Mouse (Mus musculus) midbrain, embryonic 14.5 days (tissue): ENCODE results near the gene Brip1. TPM values are rescaled to one million over a fixed set of nuclear protein-coding genes. Genes with fewer than 3 reads are reported as not detected.

Experiments
- ATAC-seq: fragments of 200-750 bp; cut with Nextera tagmentation; 2 replicates; pipeline ENCODE4 v1.8.0; 2017; ENCODE audit warnings: moderate number of reproducible peaks, moderate library complexity; ENCODE audit not compliant: low FRiP score, low TSS enrichment
- DNase-seq: peaks from one replicate; pipeline ENCODE4 v3.0.0-alpha.2; 2015
- H3K27ac ChIP-seq: fragments of 300-500 bp; sonication (generic); replicated peaks from 2 replicates; pipeline ENCODE4 v1.5.1; 2014; ENCODE audit warnings: mild to moderate bottlenecking, low read depth, low read length, moderate library complexity
- H3K27me3 ChIP-seq: fragments of 300-500 bp; sonication (generic); 2 replicates; pipeline ENCODE4 v1.6.1; 2014; ENCODE audit warnings: low read length, control low read depth, mixed read lengths; ENCODE audit not compliant: control insufficient read depth, insufficient read depth
- H3K36me3 ChIP-seq: fragments of 300-500 bp; sonication (generic); 2 replicates; pipeline ENCODE4 v1.6.1; 2014; ENCODE audit warnings: low read length, control low read depth; ENCODE audit not compliant: control insufficient read depth, insufficient read depth
- H3K4me1 ChIP-seq: fragments of 300-500 bp; sonication (generic); 2 replicates; pipeline ENCODE4 v1.6.1; 2014; ENCODE audit warnings: mild to moderate bottlenecking, antibody characterized with exemption, low read length, control low read depth; ENCODE audit not compliant: control insufficient read depth, insufficient read depth
- H3K4me2 ChIP-seq: fragments of 300-500 bp; sonication (generic); 2 replicates; pipeline ENCODE4 v1.6.1; 2014; ENCODE audit warnings: mild to moderate bottlenecking, low read length, moderate library complexity
- H3K4me3 ChIP-seq: fragments of 300-500 bp; sonication (generic); replicated peaks from 2 replicates; pipeline ENCODE4 v1.5.1; 2014; ENCODE audit warnings: low read depth, low read length
- H3K9ac ChIP-seq: fragments of 300-500 bp; sonication (generic); replicated peaks from 2 replicates; pipeline ENCODE4 v1.6.1; 2014; ENCODE audit warnings: mild to moderate bottlenecking, low read length, moderate library complexity
- H3K9me3 ChIP-seq: fragments of 300-500 bp; sonication (generic); 2 replicates; pipeline ENCODE4 v1.6.1; 2016; ENCODE audit warnings: low read length, control low read depth, mixed read lengths; ENCODE audit not compliant: control insufficient read depth
- WGBS: fragments of 180-500 bp; shearing (Covaris S2); extraction: QIAGEN DNeasy Blood & Tissue Kit; methylation state at CpG from one replicate; pipeline ENCODE4 v1.1.7; 2014; 5-methylcytosine and 5-hydroxymethylcytosine counted together
- polyA plus RNA-seq: library from polyadenylated mRNA; unstranded; fragments of >200 nt; fragmentation: Nextera tagmentation; extraction: Ambion mirVana; gene quantifications from 2 replicates; pipeline ENCODE4 v1.2.1, GENCODE M21; 2014

The Brip1 gene
- polyA plus RNA-seq, 1 experiment from 2014 or later, result 1.8 TPM

DNA sequence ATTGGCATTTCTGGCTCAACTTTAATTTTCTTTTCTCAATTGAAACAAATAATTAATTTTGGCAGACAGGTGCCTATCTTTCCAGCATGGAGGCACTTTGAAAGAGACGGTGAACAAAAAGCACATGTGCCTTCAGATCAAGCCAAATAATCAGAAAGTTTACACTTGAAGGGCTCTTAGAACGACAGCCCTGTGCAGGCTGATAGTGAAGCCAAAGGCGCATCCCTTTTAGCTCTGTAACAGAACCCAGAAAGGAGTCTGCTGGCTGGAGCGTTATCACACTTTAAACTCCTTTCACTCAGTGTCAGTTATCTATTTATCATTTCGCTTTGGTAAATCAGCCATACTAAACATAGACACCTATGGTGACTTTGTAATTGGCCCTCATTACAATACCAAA is 45.4 kb downstream of the Brip1 start:
- no peak for ATAC-seq
- no peak overlapping the region for H3K4me2 ChIP-seq

DNA sequence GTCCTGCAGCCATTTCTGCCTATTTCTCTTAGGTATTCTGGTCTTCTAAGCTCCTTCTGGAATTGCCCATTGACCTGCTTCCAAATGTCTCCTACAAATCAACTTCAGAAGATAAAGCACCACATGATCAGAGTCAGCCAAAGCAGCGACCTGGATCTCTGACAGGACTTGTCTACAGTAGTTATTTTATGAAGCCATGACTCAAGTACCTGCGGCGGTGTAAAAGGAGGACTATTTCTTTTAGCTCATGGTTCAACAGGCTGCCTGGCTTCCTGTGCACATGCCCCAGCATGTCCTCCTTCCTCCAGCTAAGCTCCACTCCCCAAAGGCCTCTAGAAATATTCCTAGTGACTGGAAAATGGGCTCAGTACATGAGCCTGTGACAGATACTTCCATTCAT is 69.7 kb downstream of the Brip1 start:
- Histone ChIP-seq H3K4me2 (no peak overlapping the region), H3K4me1 (no peaks in the 10 kb centered on the region), H3K27ac (no peak overlapping the region), H3K36me3 (no peaks in the 10 kb centered on the region), H3K9ac (no peak overlapping the region), H3K9me3 (no peaks in the 10 kb centered on the region), H3K4me3 (no peak overlapping the region), H3K27me3 (no peaks in the 10 kb centered on the region)
- WGBS, result 96% methylated on average over 3 of the region's 3 CpGs
- DNase-seq (no peak), ATAC-seq (no peak)

More for the DNA sequence above, 45.4 kb downstream of the Brip1 start:
- H3K27ac ChIP-seq, result no peak overlapping the region
- 86% methylated on average over 5 of the region's 5 CpGs for WGBS
- no peaks in the 10 kb centered on the region for H3K9me3 ChIP-seq
- no peaks in the 10 kb centered on the region for H3K4me1 ChIP-seq
- H3K27me3 ChIP-seq, result no peaks in the 10 kb centered on the region
- no peak overlapping the region for H3K4me3 ChIP-seq
- DNase-seq, result no peak
- no peak overlapping the region for H3K9ac ChIP-seq
- no peaks in the 10 kb centered on the region for H3K36me3 ChIP-seq

DNA sequence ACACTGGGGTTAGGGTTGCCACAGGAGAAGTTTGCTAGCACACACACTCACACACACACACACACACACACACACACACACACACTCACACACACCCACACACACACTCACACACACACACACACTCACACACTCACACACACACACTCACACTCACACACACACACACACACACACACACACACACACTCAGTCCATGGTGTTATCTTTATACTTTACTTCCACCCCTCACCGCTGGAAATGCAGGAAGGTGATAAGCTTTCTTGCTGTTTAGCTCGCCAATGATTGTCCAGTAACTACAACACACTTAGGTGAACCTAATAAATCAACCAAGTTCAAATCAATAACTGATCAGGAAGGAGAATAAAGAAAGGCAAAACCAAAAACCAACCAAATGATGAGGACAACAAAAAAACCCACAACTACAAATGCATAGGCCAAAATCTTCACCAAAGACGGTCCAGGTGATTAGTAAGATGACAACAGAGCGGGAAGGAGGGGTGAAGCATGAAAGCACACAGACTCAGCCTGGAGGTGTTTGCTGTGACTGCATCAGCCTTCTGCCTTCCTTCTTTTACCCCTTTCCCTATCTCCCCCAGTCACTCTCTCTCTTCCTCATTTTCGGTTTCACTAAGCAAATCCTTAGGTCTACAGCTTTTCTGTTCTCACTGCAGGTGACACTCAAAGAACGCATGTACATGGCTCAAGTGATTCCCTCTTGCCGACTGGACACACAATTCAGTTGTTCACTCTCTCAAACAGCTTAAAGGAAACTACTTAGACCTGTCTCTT is 83.7 kb downstream of the Brip1 start:
- no peak for ATAC-seq
- no peaks in the 10 kb centered on the region for H3K9me3 ChIP-seq

DNA sequence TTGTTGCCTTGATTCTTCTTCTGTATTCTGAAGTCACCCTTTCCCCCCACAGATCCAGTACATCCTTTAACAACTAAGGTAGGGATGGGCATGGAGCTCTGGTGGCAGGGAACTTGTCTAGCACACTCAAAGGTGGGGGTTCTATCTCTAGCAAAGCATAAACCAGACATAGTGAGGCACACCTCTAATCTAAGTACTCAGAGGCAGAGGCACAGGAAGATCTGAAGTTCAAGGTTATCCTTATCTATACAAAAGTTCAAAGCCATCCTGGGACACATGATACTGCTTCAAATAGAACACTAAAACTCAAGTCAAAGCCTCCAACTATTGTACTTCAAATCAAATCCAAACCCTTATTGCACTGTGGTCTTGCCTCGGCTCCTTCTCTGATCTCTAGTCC is 85.0 kb downstream of the Brip1 start:
- WGBS, result 91% methylated on average over 1 of the region's 1 CpGs
- DNase-seq (no peak), ATAC-seq (no peak)
- Histone ChIP-seq H3K27me3 (no peaks in the 10 kb centered on the region), H3K4me2 (no peak overlapping the region), H3K4me1 (no peaks in the 10 kb centered on the region), H3K36me3 (no peaks in the 10 kb centered on the region), H3K9ac (no peak overlapping the region), H3K27ac (no peak overlapping the region), H3K9me3 (no peaks in the 10 kb centered on the region), H3K4me3 (no peak overlapping the region)

More for the DNA sequence above, 83.7 kb downstream of the Brip1 start:
- no peaks in the 10 kb centered on the region for H3K36me3 ChIP-seq
- no peak overlapping the region for H3K27ac ChIP-seq
- H3K27me3 ChIP-seq, result no peaks in the 10 kb centered on the region
- DNase-seq, result no peak
- H3K9ac ChIP-seq, result no peak overlapping the region
- no peaks in the 10 kb centered on the region for H3K4me1 ChIP-seq
- H3K4me2 ChIP-seq, result no peak overlapping the region
- H3K4me3 ChIP-seq, result no peak overlapping the region
- WGBS, result 92% methylated on average over 7 of the region's 7 CpGs

DNA sequence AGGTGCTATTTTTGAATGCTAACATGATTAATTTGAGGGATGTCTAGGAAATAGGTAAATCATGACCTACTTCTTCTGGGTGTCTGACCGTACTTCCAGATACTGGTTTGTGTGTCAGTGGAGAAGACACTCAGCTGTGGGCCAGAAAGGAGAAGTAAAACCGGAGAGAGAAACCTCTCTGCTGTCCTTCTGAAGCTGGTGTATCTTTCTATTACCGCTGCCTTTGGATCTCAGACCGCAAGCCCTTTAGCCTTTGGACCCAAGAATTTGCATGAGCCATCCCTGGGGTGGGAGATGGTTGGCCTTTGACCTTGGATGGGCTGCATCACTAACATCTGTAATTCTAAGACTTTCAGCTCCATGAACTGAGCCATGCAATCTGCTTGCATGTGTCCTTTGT is 93.7 kb downstream of the Brip1 start:
- no peaks in the 10 kb centered on the region for H3K9me3 ChIP-seq
- H3K9ac ChIP-seq, result no peak overlapping the region
- no peaks in the 10 kb centered on the region for H3K27me3 ChIP-seq
- H3K4me2 ChIP-seq, result no peak overlapping the region
- DNase-seq, result no peak
- ATAC-seq, result no peak
- no peaks in the 10 kb centered on the region for H3K36me3 ChIP-seq
- 97% methylated on average over 4 of the region's 4 CpGs for WGBS
- H3K4me3 ChIP-seq, result no peak overlapping the region
- no peaks in the 10 kb centered on the region for H3K4me1 ChIP-seq
- H3K27ac ChIP-seq, result no peak overlapping the region

DNA sequence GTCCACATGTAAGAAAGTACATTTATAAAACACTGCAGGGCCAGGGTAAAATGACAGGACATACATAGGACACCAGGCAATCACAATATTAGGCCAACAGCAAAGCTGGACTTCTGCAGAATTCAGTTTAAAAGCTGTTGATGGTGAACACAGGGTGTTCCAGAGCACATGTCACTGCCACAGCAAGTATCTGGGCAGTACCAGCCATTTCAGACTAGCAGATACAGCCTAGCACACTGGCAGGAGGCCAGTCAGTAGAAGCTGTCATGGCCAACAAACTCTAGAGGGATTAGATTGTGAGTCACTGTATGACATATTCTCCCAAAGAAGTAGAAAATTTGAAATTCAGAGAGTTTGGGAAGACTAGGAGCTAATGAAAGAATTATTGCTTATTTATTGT is 94.4 kb downstream of the Brip1 start:
- Histone ChIP-seq H3K4me1 (no peaks in the 10 kb centered on the region), H3K36me3 (no peaks in the 10 kb centered on the region), H3K9me3 (no peaks in the 10 kb centered on the region), H3K27me3 (no peaks in the 10 kb centered on the region), H3K4me2 (no peak overlapping the region), H3K9ac (no peak overlapping the region), H3K27ac (no peak overlapping the region), H3K4me3 (no peak overlapping the region)
- ATAC-seq (no peak), DNase-seq (no peak)

DNA sequence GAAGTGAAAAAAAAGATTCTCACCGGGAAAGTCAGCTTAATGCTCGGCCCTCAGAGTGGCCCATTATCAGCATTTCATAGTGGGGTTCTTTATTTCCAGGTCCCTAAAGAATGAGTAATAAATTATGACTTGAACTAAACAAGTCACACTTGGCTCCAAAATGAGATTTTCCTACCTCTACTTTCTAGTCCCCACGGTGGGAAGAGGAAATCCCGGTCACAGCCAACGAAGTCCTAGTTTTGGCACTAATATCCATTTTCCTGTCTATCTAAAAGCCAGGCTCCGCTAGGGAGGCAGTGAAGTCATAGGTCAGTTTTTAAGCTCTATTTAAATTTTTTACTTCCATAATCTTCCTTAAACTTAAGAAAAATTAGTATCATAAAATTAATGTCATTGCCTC is 99.8 kb downstream of the Brip1 start:
- no peak for ATAC-seq
- H3K9ac ChIP-seq, result no peak overlapping the region
- H3K4me3 ChIP-seq, result no peak overlapping the region
- no peaks in the 10 kb centered on the region for H3K9me3 ChIP-seq
- no peak overlapping the region for H3K4me2 ChIP-seq
- H3K27ac ChIP-seq, result no peak overlapping the region
- H3K27me3 ChIP-seq, result no peaks in the 10 kb centered on the region
- WGBS, result 92% methylated on average over 6 of the region's 6 CpGs
- H3K4me1 ChIP-seq, result no peaks in the 10 kb centered on the region
- H3K36me3 ChIP-seq, result no peaks in the 10 kb centered on the region
- no peak for DNase-seq

DNA sequence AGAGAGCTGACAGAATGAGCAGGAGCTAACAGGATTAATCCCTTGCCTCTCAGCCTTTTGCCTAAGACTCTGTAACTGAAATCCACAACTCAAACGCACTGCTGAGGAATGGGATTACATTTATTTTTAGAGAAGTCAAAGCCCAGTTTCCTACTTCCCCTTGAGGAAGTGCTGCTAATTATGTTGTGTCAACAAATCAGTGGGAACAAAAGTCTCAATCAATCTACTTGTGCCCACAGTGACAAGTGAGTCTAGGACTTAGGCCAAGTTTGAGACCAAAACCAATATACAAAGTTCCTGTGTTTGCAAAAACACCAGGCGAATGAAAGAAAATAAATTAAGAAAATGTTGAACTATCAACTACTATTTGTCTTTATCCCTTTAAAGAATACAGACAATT is 101.7 kb downstream of the Brip1 start:
- Histone ChIP-seq H3K4me2 (no peak overlapping the region), H3K9me3 (no peaks in the 10 kb centered on the region), H3K4me3 (no peak overlapping the region), H3K4me1 (no peaks in the 10 kb centered on the region), H3K9ac (no peak overlapping the region), H3K27me3 (no peaks in the 10 kb centered on the region), H3K27ac (no peak overlapping the region), H3K36me3 (no peaks in the 10 kb centered on the region)
- ATAC-seq (no peak), DNase-seq (no peak)
- 75% methylated on average over 2 of the region's 2 CpGs for WGBS

DNA sequence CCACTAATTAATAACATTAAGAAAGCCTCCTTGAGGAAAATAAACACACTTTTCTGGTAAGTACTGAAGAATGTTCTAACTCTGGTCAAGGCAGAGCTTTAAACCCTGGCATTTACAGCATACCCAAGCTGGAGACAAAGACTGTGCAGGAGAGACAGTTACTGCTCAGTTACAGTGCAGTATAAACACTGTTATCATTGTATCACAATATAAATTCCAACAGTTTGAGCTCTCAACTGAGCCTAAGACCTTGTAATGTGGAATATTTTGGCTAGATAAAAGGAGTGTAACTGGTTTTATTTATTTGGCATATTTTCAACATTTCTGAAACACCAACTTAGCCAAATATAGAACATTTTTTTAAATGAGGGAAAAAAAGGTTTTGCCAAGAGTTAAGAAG is 112.2 kb downstream of the Brip1 start:
- Histone ChIP-seq H3K4me2 (no peak overlapping the region), H3K4me3 (no peak overlapping the region), H3K9me3 (no peaks in the 10 kb centered on the region), H3K27ac (no peak overlapping the region), H3K9ac (no peak overlapping the region), H3K36me3 (no peaks in the 10 kb centered on the region), H3K27me3 (no peaks in the 10 kb centered on the region), H3K4me1 (no peaks in the 10 kb centered on the region)
- no peak for DNase-seq
- no peak for ATAC-seq
